Mouse (Mus musculus): ENCODE data around the gene Eef2.
"Not testable (repeated sequence)": the region's sequence is repeated elsewhere in the genome, so short reads cannot be mapped to it uniquely, and the experiment has no call there.

The Eef2 gene

GRCm38 (mm10) chr10:81179451-81180342 lies 3.3 kb downstream of the Eef2 start:
- DNase-seq (ENCODE audit: low read depth, low spot score): peak; percentile 46

- no peak for DNase-seq (ENCODE audit: low read depth, low spot score)
Observed at GRCm38 (mm10) chr10:81180946-81181345, 4.5 kb downstream of the Eef2 start.

- DNase-seq (ENCODE audit: low read depth, low spot score): not testable (repeated sequence)
Observed at GRCm38 (mm10) chr10:81181860-81182259, 5.4 kb downstream of the Eef2 start.

GRCm38 (mm10) chr10:81182336-81183333 lies 6.2 kb downstream of the Eef2 start, which contains the start of gene Dapk3:
TSS of gene Dapk3 (plus strand) at chr10:81183005.
- peak; percentile 100 for DNase-seq (ENCODE audit: low read depth, low spot score)

GRCm38 (mm10) chr10:81183805-81184204 lies 7.4 kb downstream of the Eef2 start, which contains the start of gene 4930442H23Rik:
TSS of gene 4930442H23Rik (minus strand) at chr10:81183849.
- no peak for DNase-seq (ENCODE audit: low read depth, low spot score)

- peak; percentile 89 for DNase-seq (ENCODE audit: low read depth, low spot score)
Observed at GRCm38 (mm10) chr10:81184765-81185164, 8.3 kb downstream of the Eef2 start.

- no peak for DNase-seq (ENCODE audit: low read depth, low spot score)
Observed at GRCm38 (mm10) chr10:81187161-81187560, 10.7 kb downstream of the Eef2 start.

GRCm38 (mm10) chr10:81189821-81190220 lies 13.4 kb downstream of the Eef2 start:
- no peak for DNase-seq (ENCODE audit: low read depth, low spot score)

- DNase-seq (ENCODE audit: low read depth, low spot score): peak; percentile 78
Observed at GRCm38 (mm10) chr10:81190236-81190911, 13.9 kb downstream of the Eef2 start.

- no peak for DNase-seq (ENCODE audit: low read depth, low spot score)
Observed at GRCm38 (mm10) chr10:81190912-81191321, 14.5 kb downstream of the Eef2 start.

GRCm38 (mm10) chr10:81191342-81191982 lies 15.0 kb downstream of the Eef2 start:
- no peak for DNase-seq (ENCODE audit: low read depth, low spot score)

GRCm38 (mm10) chr10:81192270-81192967 lies 16.0 kb downstream of the Eef2 start:
- DNase-seq (ENCODE audit: low read depth, low spot score): peak; percentile 85

- DNase-seq (ENCODE audit: low read depth, low spot score): no peak
Observed at GRCm38 (mm10) chr10:81192968-81193501, 16.6 kb downstream of the Eef2 start.

GRCm38 (mm10) chr10:81193991-81194774 lies 17.8 kb downstream of the Eef2 start:
- DNase-seq (ENCODE audit: low read depth, low spot score): no peak

- no peak for DNase-seq (ENCODE audit: low read depth, low spot score)
Observed at GRCm38 (mm10) chr10:81195300-81195699, 18.9 kb downstream of the Eef2 start.

- DNase-seq (ENCODE audit: low read depth, low spot score): no peak
Observed at GRCm38 (mm10) chr10:81196470-81197065, 20.1 kb downstream of the Eef2 start.

GRCm38 (mm10) chr10:81197305-81197704 lies 20.9 kb downstream of the Eef2 start:
- DNase-seq (ENCODE audit: low read depth, low spot score): no peak

- DNase-seq (ENCODE audit: low read depth, low spot score): peak; percentile 60
Observed at GRCm38 (mm10) chr10:81198230-81198629, 21.8 kb downstream of the Eef2 start.

GRCm38 (mm10) chr10:81198990-81199389 lies 22.6 kb downstream of the Eef2 start:
- no peak for DNase-seq (ENCODE audit: low read depth, low spot score)
